Mouse (Mus musculus) C2C12 (cell line): ENCODE measurements around the gene Ccdc180. TPM values are rescaled to one million over a fixed set of nuclear protein-coding genes. Genes with fewer than 3 reads are reported as not detected.

Source experiments
- H3K27me3 ChIP-seq: one replicate; pipeline ENCODE4 v1.6.1; 2011; ENCODE audit not compliant: control insufficient read depth, insufficient read depth, insufficient read length
- H3K36me3 ChIP-seq: one replicate; pipeline ENCODE4 v1.6.1; 2011; ENCODE audit not compliant: control insufficient read depth, insufficient read depth
- H3K4me3 ChIP-seq: one replicate; pipeline ENCODE4 v1.5.1; 2011; ENCODE audit warnings: mild to moderate bottlenecking, control low read depth; ENCODE audit not compliant: poor library complexity, insufficient read depth, severe bottlenecking
- H3K79me2 ChIP-seq: one replicate; pipeline ENCODE4 v1.6.1; 2011; ENCODE audit not compliant: control insufficient read depth, insufficient read depth
- H3K79me3 ChIP-seq: one replicate; pipeline ENCODE4 v1.6.1; 2011; ENCODE audit warnings: low read depth, control low read depth
- H3ac ChIP-seq: one replicate; pipeline ENCODE3; 2011; ENCODE audit warnings: low read depth; ENCODE audit not compliant: control insufficient read depth, insufficient read length
- CEBPB ChIP-seq: IDR thresholded peaks from one replicate; pipeline ENCODE4 v1.6.1; 2011; ENCODE audit warnings: low read depth, mild to moderate bottlenecking, control low read depth, moderate library complexity
- CTCF ChIP-seq: IDR thresholded peaks from one replicate; pipeline ENCODE4 v1.5.1; 2011; ENCODE audit not compliant: control insufficient read depth, insufficient read depth, insufficient read length
- FOSL1 ChIP-seq: IDR thresholded peaks from one replicate; pipeline ENCODE4 v1.8.0; 2011; ENCODE audit warnings: mild to moderate bottlenecking, low read length; ENCODE audit not compliant: poor library complexity, insufficient read depth, severe bottlenecking
- MAX ChIP-seq: IDR thresholded peaks from one replicate; pipeline ENCODE4 v1.6.1; 2011; ENCODE audit warnings: mild to moderate bottlenecking, control low read depth
- MYOD1 ChIP-seq: IDR thresholded peaks from one replicate; pipeline ENCODE4 v1.6.1; 2011; ENCODE audit warnings: low read depth; ENCODE audit not compliant: control insufficient read depth, insufficient read length
- MYOG ChIP-seq: IDR thresholded peaks from one replicate; pipeline ENCODE4 v1.6.1; 2011; ENCODE audit not compliant: control insufficient read depth, insufficient read length; ENCODE audit errors: extremely low read depth
- USF1 ChIP-seq: IDR thresholded peaks from one replicate; pipeline ENCODE4 v1.6.1; 2011; ENCODE audit warnings: low read depth, mild to moderate bottlenecking, control low read depth, moderate library complexity
- polyA plus RNA-seq: library from polyadenylated mRNA; unstranded; fragments of >200 nt; fragmentation: generic; extraction: Trizol; gene quantifications from one replicate; pipeline ENCODE4 v1.2.1, GENCODE M21; 2012; ENCODE audit warnings: missing spikeins

The Ccdc180 gene
- polyA plus RNA-seq, 1 experiment: 0.08 TPM

DNA sequence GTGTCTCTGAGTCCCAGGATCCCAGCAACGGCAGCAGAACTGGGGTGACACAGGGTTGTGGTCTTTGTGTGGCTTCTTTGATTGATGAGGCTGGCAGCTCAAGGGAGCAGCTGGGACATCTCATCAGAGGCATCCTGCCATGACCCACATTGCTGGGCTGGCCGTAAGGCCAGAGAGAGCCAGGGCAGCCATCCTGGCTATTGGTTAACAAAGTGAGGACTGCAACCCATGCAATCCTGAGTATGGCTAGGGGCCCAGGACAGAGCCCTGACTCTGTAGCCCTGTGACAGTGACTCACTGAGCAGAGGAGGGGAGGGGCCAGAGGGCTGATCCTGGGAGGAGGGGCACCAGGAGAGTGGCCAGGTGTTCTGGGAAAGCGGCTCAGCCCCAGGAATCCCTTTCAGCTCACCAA is 38.5 kb upstream of the Ccdc180 start:
- no peaks in the 10 kb centered on the region for H3K79me2 ChIP-seq
- TF ChIP-seq MAX: no peak
- TF ChIP-seq CEBPB: no peak
- TF ChIP-seq USF1: no peak
- H3K4me3 ChIP-seq: no peak overlapping the region
- H3K79me3 ChIP-seq: no peaks in the 10 kb centered on the region
- no peak overlapping the region for H3ac ChIP-seq
- peaks cover 52% of the 10 kb centered on the region for H3K27me3 ChIP-seq
- no peaks in the 10 kb centered on the region for H3K36me3 ChIP-seq

DNA sequence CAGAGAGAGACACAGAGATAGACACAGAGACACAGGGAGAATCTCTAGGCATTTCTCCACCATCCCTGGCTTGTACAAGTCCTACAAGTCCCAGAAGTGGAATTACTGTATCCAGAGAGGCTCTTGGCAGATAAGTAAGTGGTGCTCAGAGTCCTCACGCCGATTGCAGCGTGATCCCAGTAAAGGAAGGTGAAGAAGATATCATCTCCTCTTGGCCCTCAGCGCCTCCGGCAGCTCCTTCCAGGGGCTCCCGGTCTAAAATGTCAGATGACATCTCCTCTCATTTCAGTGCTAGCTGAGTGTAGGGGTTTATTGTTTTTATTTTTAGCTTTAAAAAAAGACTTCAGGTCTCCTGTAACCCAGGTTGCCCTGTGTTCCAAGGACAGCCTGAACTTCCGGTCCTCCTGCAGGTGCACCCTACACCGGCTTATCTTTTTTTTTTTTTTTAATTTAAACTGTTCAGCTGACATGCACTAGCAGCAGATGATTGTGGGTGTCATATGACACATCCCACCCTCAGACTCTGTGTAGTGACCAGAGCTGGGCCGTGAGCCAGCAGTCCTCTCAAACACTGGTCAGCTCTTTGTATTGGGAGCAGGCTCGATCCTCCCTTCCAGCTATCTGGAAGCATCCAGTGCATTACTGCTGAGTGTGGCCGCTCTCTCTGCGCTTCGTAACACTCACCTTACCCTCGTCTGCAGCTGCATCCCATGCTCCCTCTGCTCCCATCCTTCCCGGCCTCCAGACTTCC is 36.4 kb upstream of the Ccdc180 start:
- Histone ChIP-seq H3K79me2 (no peaks in the 10 kb centered on the region), H3K4me3 (no peak overlapping the region), H3ac (no peak overlapping the region), H3K27me3 (peaks cover 47% of the 10 kb centered on the region), H3K36me3 (no peaks in the 10 kb centered on the region), H3K79me3 (no peaks in the 10 kb centered on the region)
- no peak for TF ChIP-seq MAX
- no peak for TF ChIP-seq CEBPB
- no peak for TF ChIP-seq MYOG
- TF ChIP-seq FOSL1: no peak
- TF ChIP-seq USF1: no peak
- no peak for TF ChIP-seq CTCF
- no peak for TF ChIP-seq MYOD1

DNA sequence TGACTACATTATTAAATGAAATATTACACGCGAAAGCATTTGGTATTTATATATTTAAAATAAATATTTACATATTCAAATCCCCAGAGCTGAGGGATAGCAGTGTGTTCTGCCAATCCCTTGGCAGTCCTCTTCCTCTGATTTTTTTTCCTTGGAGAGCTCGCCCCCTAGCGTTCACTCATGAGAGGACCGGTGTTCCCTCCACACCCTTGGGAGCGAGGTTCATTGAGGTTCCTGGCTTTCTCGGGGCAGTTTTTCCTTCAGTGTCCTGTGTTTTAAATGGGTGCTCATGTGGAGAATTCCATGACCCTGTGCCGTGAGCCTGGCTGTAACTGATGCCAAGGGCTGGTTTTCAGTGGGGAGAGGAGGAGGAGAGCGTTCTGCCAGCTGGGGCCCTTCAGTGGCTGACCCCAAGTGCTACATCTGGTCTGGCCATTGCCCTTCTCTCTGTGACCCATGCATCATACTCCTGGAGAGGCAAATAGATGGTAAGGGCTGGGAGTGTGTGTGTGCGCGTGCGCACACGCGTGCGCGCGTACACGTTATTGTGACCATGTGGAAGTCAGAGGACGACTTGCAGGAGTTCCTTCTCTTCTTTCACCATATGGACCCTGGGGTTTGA is 34.2 kb upstream of the Ccdc180 start:
- H3K27me3 ChIP-seq: peaks cover 31% of the 10 kb centered on the region
- H3ac ChIP-seq: no peak overlapping the region
- no peak overlapping the region for H3K4me3 ChIP-seq
- H3K36me3 ChIP-seq: no peaks in the 10 kb centered on the region
- no peaks in the 10 kb centered on the region for H3K79me2 ChIP-seq
- no peaks in the 10 kb centered on the region for H3K79me3 ChIP-seq
- TF ChIP-seq USF1 (no peak), MYOD1 (no peak), MYOG (no peak), MAX (no peak), FOSL1 (no peak), CEBPB (no peak), CTCF (peak; percentile 51)

GRCm38 (mm10) chr4:45861160-45861559 is 28.9 kb upstream of the Ccdc180 start:
- H3K36me3 ChIP-seq: no peaks in the 10 kb centered on the region
- peaks cover 43% of the 10 kb centered on the region for H3K27me3 ChIP-seq
- TF ChIP-seq CEBPB (no peak), USF1 (no peak), MYOD1 (no peak), MYOG (no peak), MAX (no peak), FOSL1 (no peak), CTCF (no peak)
- H3K79me3 ChIP-seq: no peaks in the 10 kb centered on the region
- no peaks in the 10 kb centered on the region for H3K79me2 ChIP-seq
- H3ac ChIP-seq: no peak overlapping the region
- no peak overlapping the region for H3K4me3 ChIP-seq

DNA sequence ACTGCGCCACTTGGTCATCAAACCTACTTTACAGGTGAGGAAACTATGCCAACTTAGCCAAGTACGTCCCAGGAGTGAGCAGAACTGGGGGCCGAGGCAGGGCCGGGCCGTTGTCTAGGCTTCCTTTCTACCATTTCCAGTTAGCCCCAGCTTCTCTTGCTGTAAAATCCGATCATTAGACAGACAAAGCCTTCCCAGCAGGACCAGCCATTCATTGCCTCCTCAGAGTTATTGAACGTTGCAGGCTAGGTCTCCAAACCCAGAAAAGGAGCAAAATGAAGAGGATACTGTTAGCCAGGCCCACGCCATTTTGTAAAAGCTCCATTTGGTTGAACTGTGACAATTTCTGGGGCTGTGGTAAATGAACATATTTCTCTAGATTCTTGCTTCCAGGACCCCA is 22.7 kb upstream of the Ccdc180 start:
- no peak overlapping the region for H3K4me3 ChIP-seq
- TF ChIP-seq MAX (no peak), FOSL1 (no peak), MYOD1 (no peak), CEBPB (no peak), USF1 (no peak), CTCF (no peak), MYOG (no peak)
- no peaks in the 10 kb centered on the region for H3K79me2 ChIP-seq
- no peaks in the 10 kb centered on the region for H3K36me3 ChIP-seq
- no peaks in the 10 kb centered on the region for H3K79me3 ChIP-seq
- peaks cover 28% of the 10 kb centered on the region for H3K27me3 ChIP-seq
- H3ac ChIP-seq: no peak overlapping the region
